Mouse (Mus musculus) G1E (cell line): ENCODE results near the gene Tarbp2. TPM values are rescaled to one million over a fixed set of nuclear protein-coding genes. Genes with fewer than 3 reads are reported as not detected.

ENCODE experiments used
- ATAC-seq: 2 replicates; pipeline ENCODE4 v1.8.0; 2016; ENCODE audit warnings: mild to moderate bottlenecking; ENCODE audit not compliant: insufficient number of reproducible peaks, poor library complexity, low FRiP score, severe bottlenecking; ENCODE audit errors: extremely low read depth
- DNase-seq: peaks from one replicate; pipeline ENCODE4 v3.0.0; 2012; ENCODE audit warnings: low spot score
- H3K27me3 ChIP-seq: 2 replicates; pipeline ENCODE4 v1.6.1; 2012; ENCODE audit warnings: mild to moderate bottlenecking, low read length, inconsistent platforms; ENCODE audit not compliant: insufficient read depth
- H3K36me3 ChIP-seq: replicated peaks from 2 replicates; pipeline ENCODE3; 2012; ENCODE audit warnings: mild to moderate bottlenecking, inconsistent platforms
- H3K4me1 ChIP-seq: 2 replicates; pipeline ENCODE4 v1.6.1; 2012; ENCODE audit warnings: low read depth, low read length, inconsistent platforms, mixed read lengths; ENCODE audit not compliant: insufficient read depth
- H3K4me3 ChIP-seq: 2 replicates; pipeline ENCODE4 v1.5.1; 2012; ENCODE audit warnings: low read depth, mild to moderate bottlenecking, inconsistent platforms, low read length, moderate library complexity, mixed read lengths
- H3K9me3 ChIP-seq: replicated peaks from 2 replicates; pipeline ENCODE4 v1.6.1; 2012; ENCODE audit warnings: inconsistent platforms
- CTCF ChIP-seq: IDR thresholded peaks from 2 replicates; pipeline ENCODE4 v1.5.1; 2012; ENCODE audit warnings: low read depth, low read length, inconsistent platforms, mixed read lengths
- GATA1 ChIP-seq: IDR thresholded peaks from 2 replicates; pipeline ENCODE4 v1.6.1; 2012; ENCODE audit warnings: borderline replicate concordance, low read length, inconsistent platforms, mixed read lengths
- GATA2 ChIP-seq: IDR thresholded peaks from 2 replicates; pipeline ENCODE4 v1.6.1; 2012; ENCODE audit warnings: low read depth, low read length, inconsistent platforms, borderline replicate concordance
- POLR2AphosphoS5 ChIP-seq: IDR thresholded peaks from 2 replicates; pipeline ENCODE4 v1.6.1; 2012; ENCODE audit warnings: low read depth, low read length, inconsistent platforms; ENCODE audit not compliant: insufficient replicate concordance
- TAL1 ChIP-seq: conservative IDR thresholded peaks from 2 replicates; pipeline ENCODE4 v1.6.1; 2012; ENCODE audit warnings: low read depth, low read length, inconsistent platforms, mixed read lengths
- polyA plus RNA-seq: library from polyadenylated mRNA; stranded (reverse); fragments of >175 nt; gene quantifications from 2 replicates; pipeline ENCODE4 v1.2.3, GENCODE M21; 2012
- total RNA-seq, 2 experiments: library from RNA; stranded (forward) in 1 of 2; stranded (reverse) in 1 of 2; fragments of 200-1000 nt in 1 of 2; fragments of >200 nt in 1 of 2; fragmentation: Nextera tagmentation in 1 of 2; gene quantifications; 2 replicates each; pipeline ENCODE4 v1.2.3; 2014 to 2017

Tarbp2 gene
- total and polyA plus RNA-seq, 3 experiments: 11.6 to 63.8 (median 32.9) TPM

DNA sequence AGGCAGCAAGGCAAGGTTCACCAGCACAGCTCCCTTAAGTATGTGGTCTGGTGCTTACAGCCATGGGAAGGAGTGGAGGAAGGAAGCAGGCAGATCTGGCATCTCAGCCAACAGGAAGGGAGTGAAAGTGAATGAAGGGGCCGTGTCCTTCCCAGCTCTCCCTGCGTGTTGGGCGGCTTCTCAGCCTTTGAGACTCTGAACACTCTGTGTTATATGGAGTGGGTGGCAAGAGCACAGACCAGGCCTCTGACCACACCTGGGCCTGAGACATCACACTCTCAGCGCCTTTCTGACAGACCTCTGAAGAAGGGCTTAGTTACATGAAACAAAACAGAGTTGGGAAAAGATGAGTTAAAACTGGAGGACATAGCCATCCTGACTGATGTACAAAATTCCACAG is 12.6 kb downstream of the Tarbp2 start:
- peaks cover 94% of the 10 kb centered on the region for H3K36me3 ChIP-seq
- H3K9me3 ChIP-seq: no peaks in the 10 kb centered on the region
- H3K4me1 ChIP-seq: no peaks in the 10 kb centered on the region
- ATAC-seq: no peak
- no peak overlapping the region for H3K4me3 ChIP-seq
- TF ChIP-seq GATA2 (no peak), CTCF (no peak), TAL1 (no peak), POLR2AphosphoS5 (no peak), GATA1 (no peak)
- DNase-seq: no peak
- no peaks in the 10 kb centered on the region for H3K27me3 ChIP-seq

DNA sequence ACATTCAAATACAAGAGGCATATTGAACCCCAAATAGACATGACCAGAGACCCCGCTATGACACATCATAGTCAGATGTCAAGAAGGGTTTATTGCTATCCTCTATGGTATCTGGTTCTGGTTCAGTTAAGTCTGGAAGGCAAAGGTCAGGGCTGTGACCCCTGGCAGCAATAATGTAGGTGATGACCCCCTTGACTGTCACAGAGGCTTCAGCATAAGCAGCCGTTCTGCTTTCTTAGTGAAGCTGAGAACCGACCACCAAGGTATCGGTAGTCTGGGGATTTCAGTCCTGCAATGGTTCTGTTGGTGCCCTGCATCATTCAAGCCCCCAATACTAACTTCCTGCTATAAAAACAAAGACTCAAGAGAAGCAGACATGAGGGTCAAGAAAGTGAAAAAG is 13.6 kb downstream of the Tarbp2 start:
- H3K9me3 ChIP-seq: no peaks in the 10 kb centered on the region
- no peak overlapping the region for H3K4me3 ChIP-seq
- ATAC-seq (no peak), DNase-seq (no peak)
- no peaks in the 10 kb centered on the region for H3K27me3 ChIP-seq
- TF ChIP-seq GATA1 (no peak), GATA2 (no peak), TAL1 (no peak), POLR2AphosphoS5 (no peak), CTCF (no peak)
- peaks cover 94% of the 10 kb centered on the region for H3K36me3 ChIP-seq
- no peaks in the 10 kb centered on the region for H3K4me1 ChIP-seq

DNA sequence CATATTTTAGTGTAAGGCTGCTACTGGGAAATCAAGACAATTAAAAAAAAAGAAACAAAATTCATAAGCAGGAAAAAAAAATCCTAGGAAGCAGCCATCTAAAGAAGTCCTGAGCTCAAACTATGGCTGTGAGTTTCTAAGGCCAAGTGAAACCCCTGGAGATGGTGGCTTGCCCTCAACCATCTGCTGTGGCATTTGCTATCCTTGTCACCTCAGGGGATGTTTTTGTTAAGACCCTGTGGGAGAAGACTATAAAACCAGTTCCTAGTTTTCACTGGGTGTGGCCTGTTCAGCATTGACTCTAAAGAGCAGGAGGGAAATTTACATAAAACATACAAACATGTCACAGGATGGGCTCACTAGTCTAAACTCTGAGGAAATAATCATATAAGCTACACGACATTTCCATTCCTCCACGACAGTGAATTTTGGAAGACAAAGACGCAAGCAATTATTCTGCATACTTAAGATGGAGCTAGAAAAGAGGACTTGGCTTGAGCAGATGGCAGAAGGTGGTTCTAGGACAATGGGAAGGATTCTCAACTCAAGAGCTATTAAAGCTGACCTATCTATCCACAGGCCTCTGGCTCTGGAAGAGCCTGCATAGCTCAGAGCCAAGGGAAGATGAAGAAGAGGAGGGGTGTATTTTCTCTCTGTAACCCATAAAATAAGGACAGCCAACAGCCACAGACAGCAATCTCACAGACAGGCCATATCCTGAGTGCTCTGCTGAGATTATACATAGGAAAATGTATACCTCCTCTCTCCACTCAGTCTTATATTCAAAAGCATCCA is 14.3 kb downstream of the Tarbp2 start:
- TF ChIP-seq CTCF (no peak), GATA1 (no peak), POLR2AphosphoS5 (no peak), GATA2 (no peak), TAL1 (no peak)
- DNase-seq (no peak), ATAC-seq (no peak)
- H3K9me3 ChIP-seq: no peaks in the 10 kb centered on the region
- H3K27me3 ChIP-seq: no peaks in the 10 kb centered on the region
- peaks cover 95% of the 10 kb centered on the region for H3K36me3 ChIP-seq
- no peak overlapping the region for H3K4me3 ChIP-seq
- no peaks in the 10 kb centered on the region for H3K4me1 ChIP-seq

DNA sequence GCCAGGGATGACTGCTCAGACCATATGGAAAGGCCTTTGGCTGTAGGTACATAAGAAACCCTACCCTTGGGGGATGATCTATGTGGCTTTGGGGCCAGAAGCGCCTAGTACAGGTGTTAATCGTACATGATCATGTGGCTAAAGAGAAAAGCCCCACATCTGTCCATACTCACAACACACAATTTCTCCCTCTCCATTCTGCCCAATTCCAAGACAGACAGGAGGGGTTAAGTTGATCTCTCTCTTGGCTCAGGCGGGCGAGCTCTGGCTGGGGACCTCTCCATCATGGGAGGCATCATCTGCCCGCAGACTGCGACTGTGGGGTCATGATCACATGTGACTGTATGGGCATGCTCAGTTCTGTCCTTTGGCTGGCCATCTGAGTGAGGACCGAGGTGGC is 15.9 kb downstream of the Tarbp2 start:
- DNase-seq: no peak
- Histone ChIP-seq H3K27me3 (no peaks in the 10 kb centered on the region), H3K9me3 (no peaks in the 10 kb centered on the region), H3K36me3 (peaks cover 92% of the 10 kb centered on the region), H3K4me1 (no peaks in the 10 kb centered on the region), H3K4me3 (no peak overlapping the region)
- no peak for TF ChIP-seq TAL1
- no peak for TF ChIP-seq POLR2AphosphoS5
- no peak for TF ChIP-seq CTCF
- no peak for ATAC-seq

DNA sequence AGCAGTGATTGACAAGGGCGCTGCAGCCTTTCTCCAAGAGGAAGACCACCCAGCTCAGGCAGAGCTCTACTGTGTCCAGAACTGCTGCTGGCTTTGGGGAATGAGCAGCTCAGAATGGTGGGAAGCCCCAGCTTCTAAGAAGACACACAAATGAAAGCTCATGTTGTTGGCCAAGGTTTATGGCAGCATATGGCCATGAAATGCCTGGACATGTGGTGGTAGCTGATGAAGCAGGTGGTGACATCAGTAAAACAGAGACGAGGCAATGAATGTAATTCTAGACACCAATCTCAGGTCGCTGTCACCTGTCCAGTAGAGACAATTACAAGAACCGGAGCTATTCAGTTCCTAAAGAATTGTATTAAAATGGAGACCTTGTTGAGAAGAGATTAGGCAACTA is 26.8 kb downstream of the Tarbp2 start:
- peaks cover 79% of the 10 kb centered on the region for H3K36me3 ChIP-seq
- H3K4me1 ChIP-seq: no peaks in the 10 kb centered on the region
- no peaks in the 10 kb centered on the region for H3K27me3 ChIP-seq
- no peaks in the 10 kb centered on the region for H3K9me3 ChIP-seq
- TF ChIP-seq GATA2 (no peak), CTCF (no peak), POLR2AphosphoS5 (no peak), GATA1 (no peak), TAL1 (no peak)
- DNase-seq: no peak
- ATAC-seq: no peak
- H3K4me3 ChIP-seq: no peak overlapping the region

DNA sequence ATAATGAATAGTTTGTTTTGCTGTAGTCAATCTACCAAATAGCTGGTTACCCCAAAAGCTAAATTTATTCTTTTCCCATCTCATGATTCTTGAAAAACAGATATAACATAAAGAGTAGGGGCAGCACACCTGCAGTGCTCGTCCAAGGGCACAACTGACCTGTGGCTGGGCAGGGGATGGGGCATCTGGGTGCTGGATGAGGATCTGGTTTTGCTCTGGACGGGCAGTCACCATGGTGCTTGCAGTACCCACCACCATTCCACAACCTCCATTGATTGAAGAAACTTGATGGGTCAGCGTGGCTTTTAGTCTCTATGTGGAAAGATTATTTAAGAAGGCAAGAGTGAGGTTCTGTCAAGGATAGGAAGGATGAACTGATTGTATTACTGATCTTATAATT is 28.3 kb downstream of the Tarbp2 start:
- Histone ChIP-seq H3K4me3 (no peak overlapping the region), H3K4me1 (no peaks in the 10 kb centered on the region), H3K27me3 (no peaks in the 10 kb centered on the region), H3K9me3 (no peaks in the 10 kb centered on the region), H3K36me3 (peaks cover 69% of the 10 kb centered on the region)
- DNase-seq (no peak), ATAC-seq (no peak)
- TF ChIP-seq GATA2: no peak
- TF ChIP-seq CTCF: no peak
- TF ChIP-seq TAL1: no peak
- no peak for TF ChIP-seq GATA1
- no peak for TF ChIP-seq POLR2AphosphoS5
